Mouse (Mus musculus) bone marrow, adult 2 months (tissue): ENCODE results near the gene Ppfia1. TPM values are rescaled to one million over a fixed set of nuclear protein-coding genes. Genes with fewer than 3 reads are reported as not detected.
A peak's percentile ranks its signal among the peaks of the same experiment; 100 is the strongest.

Experiments
- H3K27ac ChIP-seq: fragments of 200-500 bp; 2 replicates; pipeline ENCODE4 v1.5.1; 2012; ENCODE audit warnings: low read depth, mild to moderate bottlenecking, control low read depth, inconsistent platforms, low read length; ENCODE audit not compliant: control insufficient read depth, poor library complexity, insufficient read depth
- H3K4me1 ChIP-seq: fragments of 200-500 bp; 2 replicates; pipeline ENCODE4 v1.6.1; 2011; ENCODE audit warnings: low read length; ENCODE audit not compliant: control insufficient read depth, insufficient read depth
- H3K4me3 ChIP-seq: fragments of 200-500 bp; replicated peaks from 2 replicates; pipeline ENCODE3; 2011; ENCODE audit warnings: mild to moderate bottlenecking, low read depth, low read length, control low read depth; ENCODE audit not compliant: control insufficient read depth
- CTCF ChIP-seq: fragments of 200-500 bp; IDR thresholded peaks from 2 replicates; pipeline ENCODE4 v1.5.1; 2011; ENCODE audit warnings: low read length, control low read depth; ENCODE audit not compliant: control insufficient read depth, insufficient read depth
- POLR2A ChIP-seq: fragments of 200-500 bp; IDR thresholded peaks from 2 replicates; pipeline ENCODE4 v1.6.1; 2011; ENCODE audit warnings: low read depth, mild to moderate bottlenecking, control low read depth, low read length, borderline replicate concordance; ENCODE audit not compliant: control insufficient read depth
- WGBS: fragments of 180-500 bp; shearing (Covaris S2); methylation state at CpG from one replicate; pipeline ENCODE4 v1.1.7; 2018; 5-methylcytosine and 5-hydroxymethylcytosine counted together
- polyA plus RNA-seq: library from polyadenylated mRNA; stranded (reverse); fragments of >200 nt; gene quantifications from 2 replicates; pipeline ENCODE4 v1.2.4, GENCODE M21; 2011; ENCODE audit warnings: low replicate concordance; ENCODE audit not compliant: missing spikeins, insufficient read depth, insufficient read length

Gene Ppfia1
- polyA plus RNA-seq = 20.6 and 32.8 TPM in 2 replicates

DNA sequence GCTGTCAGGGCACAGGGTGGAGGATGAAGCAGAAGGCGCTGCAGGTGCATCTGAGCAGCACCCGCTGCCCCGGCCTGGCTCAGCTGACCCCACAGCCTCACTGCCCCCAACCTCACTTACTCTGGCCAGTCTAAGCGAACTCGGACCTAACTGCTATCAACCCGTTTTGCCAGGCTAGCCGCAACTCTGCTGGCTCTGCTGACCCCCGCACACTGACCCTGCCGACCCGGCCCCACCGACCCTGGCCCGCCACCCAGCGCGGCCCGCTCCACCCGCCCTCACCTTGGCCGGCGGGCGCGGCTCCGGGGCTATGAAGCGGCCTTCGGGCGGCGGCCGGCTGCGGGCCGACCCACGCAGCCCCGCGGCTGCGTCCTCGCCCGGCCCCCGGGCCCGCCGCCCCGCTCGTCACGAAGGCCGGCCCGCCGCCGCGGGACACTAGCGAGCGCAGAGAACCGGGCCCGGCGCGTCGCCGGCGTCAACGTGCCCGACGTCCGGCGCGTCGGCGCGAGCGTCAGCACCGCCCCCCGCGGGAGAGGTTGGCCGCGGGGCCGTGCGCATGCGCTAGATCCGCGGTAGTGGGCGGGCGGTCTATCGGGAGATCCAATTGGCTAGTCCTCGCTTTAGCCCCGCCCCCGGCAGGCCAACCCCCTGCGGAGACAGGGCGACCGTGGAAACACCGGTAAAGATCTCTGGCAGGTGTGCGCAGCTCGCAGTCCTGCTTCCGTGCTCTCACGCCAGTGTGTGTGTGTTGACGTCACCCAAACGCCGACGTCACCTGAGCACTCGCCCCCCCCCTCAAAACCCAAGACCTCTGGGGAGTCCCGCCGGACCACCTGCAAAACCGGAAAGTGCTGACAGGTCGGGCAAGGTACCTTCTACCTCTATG lies at the start of gene Ppfia1:
Gene Ppfia1, minus strand, starts transcription at position 493 of the 886 bp plus-strand sequence.
- WGBS = under 1% methylated on average over 97 of the region's 97 CpGs
- H3K4me3 ChIP-seq = peak within 1 kb of the TSS; percentile 93
- H3K27ac ChIP-seq = peak within 1 kb of the TSS; percentile 51; the same call in 1 of the 2 replicates
- no peaks in the 10 kb centered on the region; the same call in 1 of the 2 replicates for H3K4me1 ChIP-seq
- TF ChIP-seq CTCF (no peak), POLR2A (peak; percentile 68; the same call in 1 of the 2 replicates)

DNA sequence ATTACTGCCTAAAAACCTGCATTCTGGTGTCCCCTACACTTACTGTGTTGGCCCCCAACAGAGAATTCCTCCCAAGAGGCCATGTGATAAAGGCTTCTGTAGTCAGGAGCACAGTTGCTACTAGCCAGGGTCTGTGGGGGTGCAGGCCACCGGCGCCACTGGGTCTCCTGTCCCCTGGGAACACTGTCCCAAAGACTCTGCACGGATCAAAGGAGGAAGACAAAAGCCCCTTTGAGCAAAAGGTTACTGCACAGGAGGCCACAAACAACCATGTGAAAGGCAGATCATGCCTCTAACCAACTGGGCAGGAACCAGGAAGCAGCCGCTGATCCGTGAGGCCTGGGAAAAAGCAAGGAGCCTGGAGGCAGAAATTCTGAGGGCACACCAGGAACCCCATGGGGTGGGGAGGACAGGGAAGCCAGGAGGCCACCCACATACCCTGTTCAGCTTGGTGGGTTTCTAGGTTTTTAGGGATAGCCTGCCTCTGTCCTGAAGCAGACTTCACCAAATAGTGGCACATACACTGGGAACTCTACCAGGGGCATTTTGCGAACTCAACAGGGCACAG lies 46.9 kb upstream of the Ppfia1 start:
- Histone ChIP-seq H3K27ac (no peak overlapping the region), H3K4me3 (no peak overlapping the region), H3K4me1 (no peaks in the 10 kb centered on the region)
- 81% methylated on average over 6 of the region's 6 CpGs for WGBS
- TF ChIP-seq CTCF (no peak), POLR2A (no peak)

DNA sequence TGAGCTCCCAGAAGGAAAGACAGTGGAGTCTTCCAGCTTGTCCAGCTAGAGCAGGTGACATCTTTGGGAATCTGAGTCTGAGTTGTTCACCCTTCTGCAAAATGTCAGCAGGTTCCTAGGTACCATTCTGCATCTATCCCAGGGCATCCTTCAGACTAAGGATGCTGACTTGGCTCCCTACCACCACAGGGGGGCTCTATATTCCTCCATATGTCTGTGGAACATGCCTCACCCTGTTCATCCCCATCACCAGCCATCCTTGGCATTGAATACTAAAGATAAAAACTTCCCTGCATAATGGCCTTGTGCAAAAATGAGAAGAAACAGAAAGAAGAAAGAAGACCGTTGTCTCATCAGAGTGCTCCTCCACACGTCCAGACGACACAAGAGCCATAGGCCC lies 36.0 kb upstream of the Ppfia1 start:
- WGBS = 86% methylated on average over 3 of the region's 3 CpGs
- Histone ChIP-seq H3K4me3 (no peak overlapping the region), H3K4me1 (no peaks in the 10 kb centered on the region), H3K27ac (no peak overlapping the region)
- TF ChIP-seq CTCF = no peak

DNA sequence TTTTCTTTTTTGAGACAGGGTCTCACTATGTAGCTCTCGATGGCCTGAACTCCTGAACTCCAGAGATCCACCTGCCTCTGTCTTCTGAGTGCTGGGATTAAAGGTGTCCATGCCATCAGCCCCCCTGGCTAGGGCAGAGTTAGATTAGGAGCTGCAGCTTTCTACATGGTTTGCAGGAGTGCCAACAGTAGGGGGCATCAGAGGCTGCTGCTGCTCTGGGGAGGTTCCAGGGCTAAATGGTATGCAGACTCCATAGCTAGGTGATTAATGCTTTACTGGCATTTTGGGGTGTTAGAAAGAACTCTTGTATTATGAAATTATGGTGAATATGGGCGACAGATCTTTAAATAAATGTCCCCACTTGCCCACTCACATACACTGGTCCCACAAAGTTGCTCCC lies 33.8 kb upstream of the Ppfia1 start:
- H3K27ac ChIP-seq = no peak overlapping the region
- WGBS = 28% methylated on average over 2 of the region's 2 CpGs
- H3K4me3 ChIP-seq = no peak overlapping the region
- H3K4me1 ChIP-seq = no peaks in the 10 kb centered on the region; the same call in 1 of the 2 replicates
- peak; percentile 20; the same call in 1 of the 2 replicates for TF ChIP-seq CTCF
- TF ChIP-seq POLR2A = no peak

DNA sequence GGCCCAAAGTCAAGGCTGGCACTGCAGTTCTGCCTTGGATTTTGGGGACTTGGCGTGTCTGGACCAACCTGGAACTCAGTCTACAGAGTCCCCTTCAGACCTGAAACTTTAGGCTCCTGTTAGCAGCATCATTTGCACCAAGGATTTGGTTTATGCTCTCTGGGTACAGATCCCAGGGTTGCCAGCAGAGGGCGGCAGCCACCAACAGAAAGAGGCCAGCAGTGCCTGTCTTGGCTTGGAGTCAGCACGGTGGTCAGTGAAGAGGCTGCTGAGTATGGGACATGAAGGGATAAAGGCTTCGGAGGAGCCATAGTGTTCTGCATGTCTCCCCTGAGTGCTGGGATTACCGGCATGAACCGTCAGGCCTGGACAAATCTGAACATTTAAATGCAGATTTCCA lies 32.1 kb upstream of the Ppfia1 start:
- no peaks in the 10 kb centered on the region; the same call in 1 of the 2 replicates for H3K4me1 ChIP-seq
- peak; percentile 89 for TF ChIP-seq CTCF
- TF ChIP-seq POLR2A = no peak
- H3K4me3 ChIP-seq = no peak overlapping the region
- WGBS = 22% methylated on average over 6 of the region's 6 CpGs
- no peak overlapping the region for H3K27ac ChIP-seq

DNA sequence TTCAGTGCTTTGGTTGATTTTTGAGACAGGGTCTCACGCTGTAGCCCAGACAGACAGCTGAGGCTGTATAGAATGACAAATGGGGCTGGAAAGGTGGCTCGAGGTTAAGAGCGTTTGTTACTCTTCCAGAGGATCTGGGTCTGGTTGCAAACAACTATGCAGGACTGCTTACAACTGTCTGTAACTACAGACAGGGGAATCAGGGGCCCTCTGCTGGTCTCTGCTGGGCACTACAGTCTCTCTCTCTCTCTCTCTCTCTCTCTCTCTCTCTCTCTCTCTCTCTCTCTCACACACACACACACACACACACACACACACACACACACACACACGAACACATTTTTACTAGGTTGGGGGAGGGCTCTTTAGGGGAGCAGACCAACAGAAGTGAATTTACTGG lies 30.1 kb upstream of the Ppfia1 start:
- no peaks in the 10 kb centered on the region; the same call in 1 of the 2 replicates for H3K4me1 ChIP-seq
- no peak overlapping the region for H3K27ac ChIP-seq
- 6% methylated on average over 4 of the region's 4 CpGs for WGBS
- TF ChIP-seq POLR2A = no peak
- TF ChIP-seq CTCF = peak; percentile 54
- H3K4me3 ChIP-seq = no peak overlapping the region

DNA sequence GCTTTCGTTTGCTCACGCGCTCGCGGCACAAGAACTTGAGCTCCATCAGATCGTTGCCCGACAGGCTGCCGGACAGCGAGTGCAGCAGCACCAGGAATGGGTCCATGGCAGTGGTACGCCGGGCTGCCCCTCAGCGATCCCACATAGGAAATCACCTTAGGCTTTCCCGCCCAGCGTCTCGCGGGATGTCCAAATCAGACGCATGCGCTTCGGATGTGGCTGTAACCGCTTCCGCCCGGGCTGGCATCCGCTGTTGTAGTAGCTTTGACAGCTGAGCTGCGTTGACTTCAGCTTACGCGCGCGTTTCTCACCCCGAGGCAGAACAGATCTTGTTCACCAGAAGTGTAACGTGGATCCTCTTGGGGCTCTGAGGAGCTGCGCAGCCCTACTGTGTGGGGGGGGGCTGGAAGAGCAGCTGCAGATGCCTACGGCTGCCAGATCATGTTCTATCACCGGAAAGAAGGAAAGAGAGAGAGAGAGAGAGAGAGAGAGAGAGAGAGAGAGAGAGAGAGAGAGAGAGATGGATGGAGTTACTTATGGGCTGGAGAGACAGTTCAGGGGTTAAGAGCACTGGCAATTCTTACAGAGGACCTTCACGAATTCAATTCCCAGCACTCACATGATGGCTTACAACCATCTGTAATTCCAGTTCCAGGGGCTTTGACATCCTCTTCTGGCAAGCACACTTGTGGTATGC lies 28.9 kb upstream of the Ppfia1 start, which contains the start of gene Fadd:
Gene Fadd, minus strand, starts transcription at position 180 of the 697 bp plus-strand sequence.
- Histone ChIP-seq H3K4me3 (peak within 1 kb of the TSS; percentile 94), H3K27ac (peak within 1 kb of the TSS; percentile 91), H3K4me1 (no peaks in the 10 kb centered on the region; the same call in 1 of the 2 replicates)
- WGBS = under 1% methylated on average over 34 of the region's 34 CpGs
- peak; percentile 68 for TF ChIP-seq POLR2A
- no peak for TF ChIP-seq CTCF
